Mouse (Mus musculus) bone marrow macrophage, adult 2 months (primary cell): ENCODE results near the gene Ppp1r12a.

Source experiments
- CTCF ChIP-seq: IDR thresholded peaks from 2 replicates; pipeline ENCODE4 v1.5.1; 2012; ENCODE audit warnings: low read depth, mild to moderate bottlenecking, low read length, moderate library complexity
- POLR2A ChIP-seq: IDR thresholded peaks from 2 replicates; pipeline ENCODE4 v1.6.1; 2012; ENCODE audit warnings: mild to moderate bottlenecking, low read depth, low read length, borderline replicate concordance

DNA sequence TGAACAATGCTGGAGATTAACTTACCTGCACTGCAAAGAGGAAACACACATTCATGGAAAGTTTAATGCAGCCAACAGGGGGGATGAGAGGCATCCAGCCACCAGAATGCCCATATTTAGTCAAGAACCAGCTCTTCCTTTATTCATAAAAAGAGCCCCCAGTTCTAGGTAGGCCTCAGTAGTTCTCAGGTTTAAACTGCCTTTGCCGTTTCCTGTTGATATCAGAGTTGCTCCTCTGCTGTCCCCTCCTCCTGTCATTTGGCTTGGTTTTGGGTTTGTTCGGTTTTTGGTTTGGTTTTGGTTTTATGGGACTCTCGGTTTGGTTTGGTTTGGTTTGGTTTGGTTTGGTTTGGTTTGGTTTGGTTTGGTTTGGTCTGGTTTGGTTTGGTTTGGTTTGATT is 32.8 kb upstream of the Ppp1r12a start:
- TF ChIP-seq CTCF (no peak), POLR2A (no peak)
